Mouse (Mus musculus) heart, embryonic 10.5 days (tissue): ENCODE data around the gene Qsox2. TPM values are rescaled to one million over a fixed set of nuclear protein-coding genes. Genes with fewer than 3 reads are reported as not detected.

Experiments
- DNase-seq: peaks from one replicate; pipeline ENCODE4 v3.0.0-alpha.2; 2017; ENCODE audit warnings: low spot score
- H3K27ac ChIP-seq: fragments of 300-500 bp; sonication (generic); 2 replicates; pipeline ENCODE4 v1.5.1; 2016; ENCODE audit warnings: mild to moderate bottlenecking
- H3K27me3 ChIP-seq: fragments of 300-500 bp; sonication (generic); 2 replicates; pipeline ENCODE4 v1.6.1; 2016; ENCODE audit warnings: mild to moderate bottlenecking; ENCODE audit not compliant: poor library complexity, insufficient read depth, severe bottlenecking
- H3K36me3 ChIP-seq: fragments of 300-500 bp; sonication (generic); 2 replicates; pipeline ENCODE4 v1.6.1; 2016; ENCODE audit warnings: mild to moderate bottlenecking, moderate library complexity
- H3K4me1 ChIP-seq: fragments of 300-500 bp; sonication (generic); 2 replicates; pipeline ENCODE4 v1.6.1; 2016; ENCODE audit warnings: mild to moderate bottlenecking
- H3K4me3 ChIP-seq: fragments of 300-500 bp; sonication (generic); 2 replicates; pipeline ENCODE4 v1.5.1; 2016; ENCODE audit warnings: mild to moderate bottlenecking, moderate library complexity
- H3K9me3 ChIP-seq: fragments of 300-500 bp; sonication (generic); 2 replicates; pipeline ENCODE4 v1.6.1; 2016; ENCODE audit warnings: mild to moderate bottlenecking, moderate library complexity
- WGBS: fragments of 180-500 bp; shearing (Covaris S2); methylation state at CpG from one replicate; pipeline ENCODE4 v1.1.7; 2016; 5-methylcytosine and 5-hydroxymethylcytosine counted together
- polyA plus RNA-seq: library from polyadenylated mRNA; unstranded; fragments of >200 nt; fragmentation: Nextera tagmentation; extraction: Ambion mirVana; gene quantifications from 2 replicates; pipeline ENCODE4 v1.2.1, GENCODE M21; 2016

Gene Qsox2
- 16.5 and 18.8 TPM in 2 replicates for polyA plus RNA-seq

DNA sequence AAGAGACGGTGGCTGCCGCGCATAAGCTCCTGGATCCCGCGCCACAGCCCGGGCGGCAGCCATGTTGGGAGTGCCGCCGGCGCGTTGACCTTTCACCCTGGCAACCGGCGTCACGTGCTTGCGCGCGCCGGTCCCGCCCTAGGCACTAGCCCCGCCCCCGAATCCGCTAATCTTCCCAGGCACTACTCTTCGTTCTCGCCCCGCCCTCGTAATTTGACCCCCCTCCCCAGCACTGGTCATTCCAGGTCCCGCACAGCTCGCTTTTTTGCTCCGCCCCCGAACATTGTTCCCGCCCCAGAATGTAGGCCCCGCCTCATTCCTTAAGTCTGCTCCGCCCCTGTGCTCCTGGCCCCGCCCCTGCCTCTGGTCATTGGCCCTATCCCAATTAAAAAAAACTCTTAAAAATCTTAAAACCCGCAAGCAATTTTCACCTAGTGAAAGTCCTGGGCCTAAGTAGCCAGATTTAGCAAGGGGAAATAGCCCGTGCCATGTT lies at the start of gene Qsox2:
Gene Qsox2 (minus strand): TSS at position 236 of the 493 bp plus-strand sequence.
- H3K36me3 ChIP-seq: no peaks in the 10 kb centered on the region

GRCm38 (mm10) chr2:26286391-26286790 lies 49.1 kb upstream of the Qsox2 start:
- Histone ChIP-seq H3K36me3 (no peaks in the 10 kb centered on the region), H3K27me3 (0 out of 2 replicates have a peak, but pooled peaks cover under 1% of the 10 kb centered on the region), H3K4me1 (peaks cover 24% of the 10 kb centered on the region), H3K4me3 (no peak overlapping the region), H3K27ac (no peak overlapping the region), H3K9me3 (no peaks in the 10 kb centered on the region)
- 79% methylated on average over 7 of the region's 7 CpGs for WGBS
- DNase-seq: no peak

More for the DNA sequence above, at the start of gene Qsox2:
- H3K27me3 ChIP-seq: no peaks in the 10 kb centered on the region
- 1% methylated on average over 36 of the region's 36 CpGs for WGBS
- H3K4me3 ChIP-seq: peak within 1 kb of the TSS; percentile 94
- peaks cover 38% of the 10 kb centered on the region for H3K4me1 ChIP-seq
- DNase-seq: peak; percentile 99
- H3K27ac ChIP-seq: peak within 1 kb of the TSS; percentile 91
- no peaks in the 10 kb centered on the region for H3K9me3 ChIP-seq

- Histone ChIP-seq H3K27me3 (peaks cover 6% of the 10 kb centered on the region), H3K36me3 (no peaks in the 10 kb centered on the region), H3K9me3 (no peaks in the 10 kb centered on the region), H3K27ac (no peak overlapping the region), H3K4me1 (peaks cover 22% of the 10 kb centered on the region), H3K4me3 (no peak overlapping the region)
- 70% methylated on average over 7 of the region's 7 CpGs for WGBS
- DNase-seq: no peak
Observed at GRCm38 (mm10) chr2:26285804-26286203, 48.5 kb upstream of the Qsox2 start.

DNA sequence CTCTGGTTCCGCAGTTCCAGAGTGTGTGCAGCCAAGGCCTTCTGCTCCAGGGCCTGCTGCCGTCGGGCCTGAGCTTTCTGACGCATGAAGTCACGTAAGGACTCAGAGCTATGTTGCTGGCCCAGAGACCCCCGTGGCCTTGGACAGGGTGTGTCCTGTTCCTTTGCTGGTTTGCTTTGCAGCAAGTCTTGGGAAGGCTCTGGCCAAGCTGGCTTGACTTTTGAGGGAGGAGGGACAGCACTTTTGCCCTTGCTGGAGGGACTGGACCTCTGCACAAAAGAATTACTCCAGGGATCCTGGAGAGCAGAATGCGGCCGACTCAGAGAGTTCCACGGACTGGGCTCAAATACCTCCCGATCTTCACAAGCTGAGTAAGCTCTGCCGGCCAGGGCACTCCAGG lies 43.3 kb upstream of the Qsox2 start:
- 78% methylated on average over 11 of the region's 11 CpGs for whole genome bisulfite sequencing
- no peaks in the 10 kb centered on the region for H3K9me3 ChIP-seq
- no peak overlapping the region for H3K4me3 ChIP-seq

GRCm38 (mm10) chr2:26279712-26280111 lies 42.4 kb upstream of the Qsox2 start:
- H3K9me3 ChIP-seq: no peaks in the 10 kb centered on the region
- H3K27me3 ChIP-seq: peaks cover 37% of the 10 kb centered on the region
- DNase-seq: no peak
- H3K27ac ChIP-seq: no peak overlapping the region
- WGBS: 69% methylated on average over 3 of the region's 3 CpGs
- no peak overlapping the region for H3K4me3 ChIP-seq
- H3K36me3 ChIP-seq: no peaks in the 10 kb centered on the region
- H3K4me1 ChIP-seq: 0 out of 2 replicates have a peak, but pooled peaks cover 4% of the 10 kb centered on the region

More for the DNA sequence above, 43.3 kb upstream of the Qsox2 start:
- no peaks in the 10 kb centered on the region for H3K36me3 ChIP-seq
- peaks cover 32% of the 10 kb centered on the region for H3K27me3 ChIP-seq
- H3K4me1 ChIP-seq: 0 out of 2 replicates have a peak, but pooled peaks cover 2% of the 10 kb centered on the region
- DNase-seq: no peak
- no peak overlapping the region for H3K27ac ChIP-seq

DNA sequence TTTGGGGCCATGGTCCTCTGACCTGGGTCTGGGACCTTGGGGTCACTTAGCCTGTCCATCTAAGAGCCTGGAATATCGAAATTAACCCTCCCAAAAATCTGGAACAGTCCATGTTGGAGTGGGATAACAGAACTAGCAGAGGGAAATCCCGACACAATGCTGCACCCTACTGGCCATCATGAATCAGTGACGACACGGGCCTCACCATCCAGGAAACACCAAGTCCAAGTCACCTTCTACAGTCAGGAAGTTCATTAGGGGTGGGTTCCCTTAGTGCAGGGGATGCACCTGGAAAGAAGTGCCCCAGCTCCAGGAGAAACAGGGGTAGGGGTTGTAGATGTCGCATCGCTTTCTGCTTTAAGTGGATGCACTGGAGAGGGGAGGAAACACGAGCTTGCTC lies 36.3 kb upstream of the Qsox2 start:
- Histone ChIP-seq H3K9me3 (no peaks in the 10 kb centered on the region), H3K4me3 (no peak overlapping the region), H3K27ac (no peak overlapping the region), H3K36me3 (no peaks in the 10 kb centered on the region), H3K27me3 (peaks cover 22% of the 10 kb centered on the region), H3K4me1 (0 out of 2 replicates have a peak, but pooled peaks cover 21% of the 10 kb centered on the region)
- DNase-seq: peak; percentile 84
- WGBS: 19% methylated on average over 7 of the region's 7 CpGs

DNA sequence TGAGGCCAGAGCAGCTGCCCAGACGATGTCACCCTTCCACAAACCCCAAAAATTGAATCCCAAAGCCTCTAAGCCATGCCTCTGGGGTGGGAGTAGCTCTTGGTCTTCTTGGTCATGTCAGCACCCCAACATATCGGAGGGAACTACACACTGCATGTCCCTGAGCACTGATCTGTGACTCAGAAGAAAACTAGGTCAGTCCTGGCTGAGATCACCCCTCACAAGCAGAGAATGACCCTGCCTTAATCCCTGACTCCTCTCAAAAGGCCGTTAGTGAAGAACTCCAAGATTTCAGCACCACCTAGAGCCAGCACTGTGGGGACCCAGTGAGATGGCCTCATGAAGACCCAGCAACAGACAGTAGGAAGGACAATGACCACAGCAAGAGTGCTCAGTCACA lies 30.9 kb upstream of the Qsox2 start:
- no peaks in the 10 kb centered on the region for H3K36me3 ChIP-seq
- H3K27me3 ChIP-seq: peaks cover 10% of the 10 kb centered on the region
- no peak for DNase-seq
- no peak overlapping the region for H3K4me3 ChIP-seq
- 61% methylated on average over 3 of the region's 3 CpGs for WGBS
- 0 out of 2 replicates have a peak, but pooled peaks cover 9% of the 10 kb centered on the region for H3K4me1 ChIP-seq
- H3K27ac ChIP-seq: no peak overlapping the region
- H3K9me3 ChIP-seq: no peaks in the 10 kb centered on the region

DNA sequence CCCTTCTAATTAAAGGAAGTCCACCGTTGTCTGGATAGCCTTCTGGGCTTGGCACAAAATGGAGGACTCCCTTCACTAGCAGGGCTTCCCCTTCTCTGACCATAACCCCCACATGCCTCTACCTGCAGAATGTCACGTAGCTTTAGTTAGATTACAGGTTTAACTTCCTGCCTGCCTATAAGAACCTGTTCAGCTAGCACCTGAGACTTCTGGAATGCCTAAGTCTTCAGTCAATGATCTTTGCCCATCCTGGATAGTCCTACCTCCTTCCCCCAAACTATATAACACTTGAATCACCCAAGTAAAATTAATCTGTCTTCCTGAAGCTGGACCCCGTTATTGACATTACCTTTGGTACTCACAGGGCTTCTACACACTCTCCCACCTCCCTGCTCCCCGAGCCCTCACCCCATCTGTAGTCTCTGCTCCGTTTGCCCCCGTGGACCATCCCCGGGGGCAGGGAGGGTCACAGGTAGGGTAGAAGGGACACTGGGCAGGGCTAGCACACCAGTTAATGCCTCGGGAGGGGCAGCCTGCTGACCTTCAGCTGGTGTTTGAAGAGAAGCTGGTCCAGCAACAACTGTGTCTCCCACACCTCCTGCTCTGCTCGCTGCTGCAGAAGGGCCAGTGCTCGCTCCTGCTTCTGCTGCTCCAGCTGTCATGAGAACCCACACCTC lies 28.9 kb upstream of the Qsox2 start:
- Histone ChIP-seq H3K9me3 (no peaks in the 10 kb centered on the region), H3K4me3 (no peak overlapping the region), H3K27ac (no peak overlapping the region), H3K27me3 (peaks cover 10% of the 10 kb centered on the region), H3K36me3 (no peaks in the 10 kb centered on the region), H3K4me1 (0 out of 2 replicates have a peak, but pooled peaks cover 9% of the 10 kb centered on the region)
- 75% methylated on average over 10 of the region's 10 CpGs for WGBS
- no peak for DNase-seq

DNA sequence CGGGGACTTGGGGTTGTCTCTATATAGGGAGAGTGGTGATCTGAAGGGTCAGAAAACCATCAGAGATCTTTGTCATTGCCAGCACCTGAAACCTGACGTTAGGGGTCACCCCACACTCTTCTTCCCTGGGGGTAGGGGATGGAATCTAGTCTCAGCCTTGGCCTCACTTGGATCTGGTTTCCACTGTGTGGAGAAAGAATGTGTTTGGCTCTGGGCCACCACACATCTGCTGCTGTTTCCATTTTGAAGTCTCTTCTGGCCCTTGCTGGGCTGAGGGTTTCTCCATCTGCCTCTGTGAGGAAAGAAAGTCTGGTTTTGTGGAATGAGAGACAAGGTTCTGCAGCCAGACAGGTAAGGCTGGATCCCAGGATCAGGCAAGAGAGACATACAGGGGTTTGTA lies 27.8 kb upstream of the Qsox2 start:
- WGBS: 68% methylated on average over 2 of the region's 2 CpGs
- DNase-seq: no peak

GRCm38 (mm10) chr2:26264646-26265045 lies 27.3 kb upstream of the Qsox2 start:
- no peak overlapping the region for H3K4me3 ChIP-seq
- H3K27me3 ChIP-seq: peaks cover 10% of the 10 kb centered on the region
- no peaks in the 10 kb centered on the region for H3K9me3 ChIP-seq
- H3K4me1 ChIP-seq: 0 out of 2 replicates have a peak, but pooled peaks cover 4% of the 10 kb centered on the region
- 63% methylated on average over 4 of the region's 4 CpGs for WGBS
- H3K27ac ChIP-seq: no peak overlapping the region
- no peak for DNase-seq
- H3K36me3 ChIP-seq: no peaks in the 10 kb centered on the region

More for the DNA sequence above, 27.8 kb upstream of the Qsox2 start:
- Histone ChIP-seq H3K4me3 (no peak overlapping the region), H3K27ac (no peak overlapping the region), H3K27me3 (peaks cover 10% of the 10 kb centered on the region), H3K4me1 (0 out of 2 replicates have a peak, but pooled peaks cover 9% of the 10 kb centered on the region), H3K9me3 (no peaks in the 10 kb centered on the region), H3K36me3 (no peaks in the 10 kb centered on the region)

- H3K27me3 ChIP-seq: peaks cover 46% of the 10 kb centered on the region
- H3K4me3 ChIP-seq: no peak overlapping the region
- H3K9me3 ChIP-seq: no peaks in the 10 kb centered on the region
- no peaks in the 10 kb centered on the region for H3K4me1 ChIP-seq
- no peaks in the 10 kb centered on the region for H3K36me3 ChIP-seq
- H3K27ac ChIP-seq: no peak overlapping the region
- WGBS: 77% methylated on average over 16 of the region's 16 CpGs
- no peak for DNase-seq
Observed at GRCm38 (mm10) chr2:26257315-26258096, 20.2 kb upstream of the Qsox2 start.

- no peaks in the 10 kb centered on the region for H3K36me3 ChIP-seq
- no peak for DNase-seq
- no peak overlapping the region for H3K4me3 ChIP-seq
- H3K27ac ChIP-seq: no peak overlapping the region
- peaks cover 64% of the 10 kb centered on the region for H3K27me3 ChIP-seq
- H3K9me3 ChIP-seq: no peaks in the 10 kb centered on the region
- 65% methylated on average over 4 of the region's 4 CpGs for WGBS
- H3K4me1 ChIP-seq: no peaks in the 10 kb centered on the region
Observed at GRCm38 (mm10) chr2:26254816-26255215, 17.5 kb upstream of the Qsox2 start.
